Comparison of ENCODE assay signal across 9 mouse cellular contexts in genomic region chr2:158570421-158571081, GRCm38 (mm10). TPM values are rescaled to one million over a fixed set of nuclear protein-coding genes. Genes with fewer than 3 reads are reported as not detected.
DNase-seq lines count a peak whose midpoint lies in the region; ATAC-seq lines count a peak whose summit lies in the region.
"Had no signal": no experiment of that assay in that cellular context is flagged by ENCODE, and none has a peak within 500 bp of the region (broad histone marks: within the 10 kb centered on the region; RNA-seq: fewer than 3 reads in every experiment).

No protein-coding gene starts in this region.

- H3K4me2 ChIP-seq in heart, embryonic 14.5 days (ENCODE audit: low read length), result no peak overlapping the region
- no peak overlapping the region for H3K4me2 ChIP-seq in heart, embryonic 12.5 days
- no peak overlapping the region for H3K4me2 ChIP-seq in lung, embryonic 16.5 days (ENCODE audit: low read depth, low read length)

- H3K9me3 ChIP-seq in heart, embryonic 14.5 days (ENCODE audit: control insufficient read depth, low read length), result no peaks in the 10 kb centered on the region
- no peaks in the 10 kb centered on the region for H3K9me3 ChIP-seq in heart, embryonic 12.5 days (replicated peaks)
- no peaks in the 10 kb centered on the region for H3K9me3 ChIP-seq in lung, embryonic 16.5 days (ENCODE audit: control insufficient read depth, low read length)

- no peaks in the 10 kb centered on the region for H3K4me1 ChIP-seq in heart, embryonic 14.5 days (ENCODE audit: control insufficient read depth in 2 of 2, insufficient read depth in 2 of 2, low read length in 2 of 2)
- H3K4me1 ChIP-seq in heart, embryonic 12.5 days (replicated peaks), result no peaks in the 10 kb centered on the region
- no peaks in the 10 kb centered on the region for H3K4me1 ChIP-seq in lung, embryonic 16.5 days (replicated peaks; ENCODE audit: control insufficient read depth, insufficient read depth, low read length)

- H3K4me3 ChIP-seq in heart, embryonic 14.5 days (ENCODE audit: control insufficient read depth in 1 of 2, insufficient read depth in 1 of 2, low read depth in 1 of 2, low read length in 2 of 2), result no peak overlapping the region
- no peak overlapping the region for H3K4me3 ChIP-seq in heart, embryonic 12.5 days
- no peak overlapping the region for H3K4me3 ChIP-seq in lung, embryonic 16.5 days (ENCODE audit: low read length)

- no peak overlapping the region for H3K9ac ChIP-seq in heart, embryonic 14.5 days (ENCODE audit: low read length)
- no peak overlapping the region for H3K9ac ChIP-seq in heart, embryonic 12.5 days
- H3K9ac ChIP-seq in lung, embryonic 16.5 days (ENCODE audit: low read length), result no peak overlapping the region

- H3K27me3 ChIP-seq in heart, embryonic 14.5 days (ENCODE audit: control insufficient read depth, insufficient read depth, low read length), result peaks cover 26% of the 10 kb centered on the region; the same call in 1 of the 2 replicates
- peaks cover 48% of the 10 kb centered on the region for H3K27me3 ChIP-seq in heart, embryonic 12.5 days (replicated peaks)
- H3K27me3 ChIP-seq in lung, embryonic 16.5 days (ENCODE audit: control insufficient read depth, insufficient read depth, low read depth, low read length), result no peaks in the 10 kb centered on the region

- no peaks in the 10 kb centered on the region for H3K36me3 ChIP-seq in heart, embryonic 14.5 days (ENCODE audit: control insufficient read depth, insufficient read depth, low read length)
- no peaks in the 10 kb centered on the region for H3K36me3 ChIP-seq in heart, embryonic 12.5 days
- no peaks in the 10 kb centered on the region for H3K36me3 ChIP-seq in lung, embryonic 16.5 days (ENCODE audit: control insufficient read depth, insufficient read depth, low read length)

- 0 out of 2 replicates have a peak, but pooled peaks have one; percentile 35 for ATAC-seq in heart, embryonic 14.5 days (ENCODE audit: insufficient number of reproducible peaks, insufficient read depth, low FRiP score, low read depth)
- ATAC-seq in heart, embryonic 12.5 days (ENCODE audit: insufficient number of reproducible peaks, low FRiP score), result no peak
- ATAC-seq in lung, embryonic 16.5 days (ENCODE audit: low read depth), result peak; percentile 43; the same call in 1 of the 2 replicates

- DNase-seq in embryo, embryonic 10.5 days (ENCODE audit: low spot score), result peak; percentile 85
- peak; percentile 91 for DNase-seq in hindlimb bud, embryonic 11.5 days (ENCODE audit: extremely low spot score, low read depth, low spot score)
- DNase-seq in retina, postnatal 1 day, result peak; percentile 83
- no peak for DNase-seq in layer of hippocampus, adult 9-11 months
- DNase-seq in right cerebral cortex, postnatal 14 days, result no peak

- no peak overlapping the region for H3K27ac ChIP-seq in heart, embryonic 14.5 days (replicated peaks in 1 of 2; ENCODE audit: control insufficient read depth in 1 of 2, insufficient read depth in 1 of 2, low read depth in 2 of 2, low read length in 2 of 2)
- H3K27ac ChIP-seq in heart, embryonic 12.5 days (ENCODE audit: poor library complexity, severe bottlenecking), result no peak overlapping the region
- H3K27ac ChIP-seq in lung, embryonic 16.5 days (ENCODE audit: low read length), result no peak overlapping the region

- 30% methylated on average over 13 of the region's 13 CpGs for WGBS in heart, embryonic 14.5 days
- WGBS in heart, embryonic 12.5 days, result 27% methylated on average over 13 of the region's 13 CpGs
- WGBS in lung, embryonic 16.5 days, result 26% methylated on average over 13 of the region's 13 CpGs

RNA-seq across cellular contexts. Expression of gene Slc32a1, which starts 40.0 kb away (rescaled TPM):
- polyA plus RNA-seq in heart, embryonic 14.5 days (2014; fragmentation: Nextera tagmentation; extraction: Ambion mirVana), result not detected in 2 replicates
- polyA plus RNA-seq in heart, embryonic 12.5 days (2016; fragmentation: Nextera tagmentation; extraction: Ambion mirVana), result 0.08 TPM in 1 of 2 replicates, not detected in the other
- polyA plus RNA-seq in lung, embryonic 16.5 days (2015; fragmentation: Nextera tagmentation; extraction: Ambion mirVana), result not detected in 2 replicates
- polyA plus RNA-seq: heart, embryonic 16.5 days had no signal

RNA-seq across cellular contexts. Expression of gene Actr5, which starts 54.1 kb away (rescaled TPM):
- 7.9 and 8.6 TPM in 2 replicates for polyA plus RNA-seq in heart, embryonic 14.5 days (2014; fragmentation: Nextera tagmentation; extraction: Ambion mirVana)
- 10.1 and 11.1 TPM in 2 replicates for polyA plus RNA-seq in heart, embryonic 12.5 days (2016; fragmentation: Nextera tagmentation; extraction: Ambion mirVana)
- 4.9 and 7.2 TPM in 2 replicates for polyA plus RNA-seq in lung, embryonic 16.5 days (2015; fragmentation: Nextera tagmentation; extraction: Ambion mirVana)

RNA-seq across cellular contexts. Expression of gene Arhgap40, which starts 58.0 kb away (rescaled TPM):
- polyA plus RNA-seq in heart, embryonic 14.5 days (2014; fragmentation: Nextera tagmentation; extraction: Ambion mirVana), result 0.15 TPM in 1 of 2 replicates, not detected in the other
- 0.19 TPM in 1 of 2 replicates, not detected in the other for polyA plus RNA-seq in heart, embryonic 12.5 days (2016; fragmentation: Nextera tagmentation; extraction: Ambion mirVana)
- polyA plus RNA-seq in lung, embryonic 16.5 days (2015; fragmentation: Nextera tagmentation; extraction: Ambion mirVana), result not detected in 2 replicates
- polyA plus RNA-seq: heart, embryonic 16.5 days had no signal

Comparison
In these comparisons a context has a peak if more than half of its experiments do, and no peak if none do; other contexts are left out.
1. DNase-seq: peak in embryo, embryonic 10.5 days (single experiment), hindlimb bud, embryonic 11.5 days (single experiment) and retina, postnatal 1 day (single experiment); none in layer of hippocampus, adult 9-11 months (single experiment) and right cerebral cortex, postnatal 14 days (single experiment).